Mouse (Mus musculus) brown adipose tissue, adult 24 weeks (tissue): ENCODE measurements around the gene Habp2. TPM values are rescaled to one million over a fixed set of nuclear protein-coding genes. Genes with fewer than 3 reads are reported as not detected.
"Not testable (repeated sequence)": the region's sequence is repeated elsewhere in the genome, so short reads cannot be mapped to it uniquely, and the experiment has no call there.

Experiments used
- H3K27ac ChIP-seq: fragments of 200-500 bp; replicated peaks from 2 replicates; pipeline ENCODE4 v1.5.1; 2012; ENCODE audit warnings: low read depth, mild to moderate bottlenecking, low read length
- H3K4me1 ChIP-seq: fragments of 200-500 bp; 2 replicates; pipeline ENCODE4 v1.6.1; 2012; ENCODE audit warnings: low read length, mixed read lengths; ENCODE audit not compliant: control insufficient read depth, insufficient read depth, insufficient read length
- H3K4me3 ChIP-seq: fragments of 200-500 bp; 2 replicates; pipeline ENCODE4 v1.5.1; 2012; ENCODE audit warnings: low read depth, mild to moderate bottlenecking, low read length, moderate library complexity; ENCODE audit not compliant: insufficient read depth
- polyA plus RNA-seq: library from polyadenylated mRNA; stranded (reverse); fragments of >200 nt; gene quantifications from 2 replicates; pipeline ENCODE4 v1.2.4, GENCODE M21; 2012; ENCODE audit not compliant: missing spikeins, insufficient read depth, insufficient read length

The Habp2 gene
- polyA plus RNA-seq, 1 experiment: not detected

DNA sequence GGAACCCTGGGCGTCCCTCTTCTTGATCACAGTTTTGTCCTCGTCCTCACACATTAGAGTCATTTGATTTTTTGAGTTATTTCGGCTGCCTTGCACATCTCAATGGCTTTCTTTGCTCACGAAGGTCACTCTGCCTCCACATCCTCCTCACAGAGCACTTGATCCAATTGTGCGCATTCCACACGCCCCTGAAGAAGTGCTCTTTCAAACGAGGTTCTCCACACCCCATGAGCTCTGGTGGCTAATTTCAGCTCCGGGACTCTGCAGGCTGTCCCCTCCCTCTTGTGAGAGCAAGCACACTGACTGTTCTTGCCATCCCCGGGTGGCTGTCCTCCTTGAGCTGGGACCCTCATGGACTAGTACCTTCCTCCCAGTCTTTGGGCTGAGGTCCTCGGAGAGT is 38.7 kb downstream of the Habp2 start:
- H3K4me1 ChIP-seq: no peaks in the 10 kb centered on the region
- H3K27ac ChIP-seq: no peak overlapping the region
- H3K4me3 ChIP-seq: no peak overlapping the region

DNA sequence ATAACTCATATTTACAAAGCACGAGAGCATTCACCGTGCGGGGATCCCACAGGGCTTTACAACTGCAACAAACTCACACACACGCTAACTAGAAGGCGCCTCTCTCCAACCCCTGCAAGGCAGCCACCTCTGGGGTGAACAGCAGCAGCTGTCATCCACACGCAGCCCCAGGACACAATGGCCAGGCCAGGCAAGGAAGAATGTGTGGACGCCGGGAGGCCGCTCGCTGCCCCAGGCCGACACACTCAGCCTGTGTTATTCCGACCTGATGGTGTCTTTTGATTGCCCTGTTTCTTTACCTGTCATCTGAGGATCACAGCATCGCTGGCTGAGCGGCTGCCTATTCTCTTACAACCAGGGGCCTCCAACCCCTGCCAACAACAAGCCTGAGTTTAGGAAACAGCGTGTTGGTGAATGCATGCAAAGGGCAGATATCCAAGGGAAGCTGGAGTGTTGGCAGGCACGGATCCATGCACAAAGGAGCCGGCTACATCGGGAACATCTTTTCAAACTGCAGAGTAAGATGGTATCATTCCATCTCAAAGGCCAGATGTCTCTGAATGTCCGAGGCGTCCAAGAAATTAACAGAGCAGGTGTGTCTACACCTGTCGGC is 39.4 kb downstream of the Habp2 start:
- no peak overlapping the region for H3K27ac ChIP-seq
- no peak overlapping the region for H3K4me3 ChIP-seq
- no peaks in the 10 kb centered on the region for H3K4me1 ChIP-seq

DNA sequence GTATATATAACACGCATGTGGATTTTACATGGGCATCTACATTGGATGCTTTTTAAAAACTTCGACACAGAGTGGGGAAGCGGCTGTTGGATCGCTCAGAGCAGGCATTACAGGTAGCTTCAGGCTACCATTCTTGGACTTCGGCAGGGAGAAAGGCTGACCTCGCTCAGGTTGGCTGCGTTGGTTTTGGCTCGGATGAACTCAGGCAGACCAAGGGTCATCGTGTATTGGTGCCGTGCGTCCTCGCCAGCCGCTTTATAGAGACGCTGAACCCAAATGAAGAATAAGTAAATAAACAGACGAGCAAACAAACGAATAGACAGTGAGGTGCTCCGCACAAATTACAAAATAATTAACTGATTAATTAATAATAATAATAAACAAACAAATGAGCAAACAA is 49.4 kb downstream of the Habp2 start:
- Histone ChIP-seq H3K4me1 (no peaks in the 10 kb centered on the region), H3K27ac (no peak overlapping the region), H3K4me3 (no peak overlapping the region)

DNA sequence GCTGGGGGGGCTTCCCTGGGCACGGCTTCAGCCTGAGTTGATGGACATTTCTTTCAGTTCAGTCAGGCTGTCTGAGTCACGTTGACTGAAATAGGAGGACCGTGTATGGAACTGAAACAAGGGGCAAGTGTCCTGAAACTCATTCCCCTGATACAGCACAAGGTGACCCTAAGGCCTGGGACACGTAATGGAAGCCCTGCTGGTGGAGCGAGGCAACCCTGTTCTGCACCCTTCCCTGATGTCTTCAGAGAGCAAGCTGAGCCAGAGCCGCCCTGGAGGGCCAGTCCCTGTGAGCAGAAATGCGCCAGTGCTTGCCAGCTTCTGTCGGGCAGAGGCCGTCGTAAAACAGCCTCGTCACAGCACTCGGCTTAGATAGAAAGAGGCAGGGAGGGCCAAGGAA is 49.9 kb downstream of the Habp2 start:
- no peak overlapping the region for H3K27ac ChIP-seq
- no peaks in the 10 kb centered on the region for H3K4me1 ChIP-seq
- H3K4me3 ChIP-seq: no peak overlapping the region

DNA sequence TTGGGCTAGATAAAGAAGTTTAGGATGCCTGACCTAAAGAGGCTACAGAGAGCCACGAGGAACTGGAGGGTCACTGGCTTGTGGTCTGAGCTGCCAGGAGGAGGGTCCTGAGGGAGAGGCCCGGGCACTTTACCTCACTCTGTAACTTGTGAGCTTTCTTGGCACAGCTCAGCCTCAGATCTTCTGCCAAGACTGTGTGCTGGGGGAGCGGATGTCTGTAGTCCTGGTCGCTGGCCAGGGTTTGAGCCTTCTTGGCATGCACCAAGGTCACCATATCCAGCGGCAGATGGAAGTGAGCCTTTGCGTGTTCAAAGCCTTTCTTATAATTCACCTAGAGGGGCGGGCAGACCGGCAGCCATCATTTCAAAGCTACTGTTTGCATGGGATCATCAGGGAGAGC is 55.1 kb downstream of the Habp2 start:
- no peak overlapping the region for H3K4me3 ChIP-seq
- no peak overlapping the region for H3K27ac ChIP-seq
- H3K4me1 ChIP-seq: no peaks in the 10 kb centered on the region

DNA sequence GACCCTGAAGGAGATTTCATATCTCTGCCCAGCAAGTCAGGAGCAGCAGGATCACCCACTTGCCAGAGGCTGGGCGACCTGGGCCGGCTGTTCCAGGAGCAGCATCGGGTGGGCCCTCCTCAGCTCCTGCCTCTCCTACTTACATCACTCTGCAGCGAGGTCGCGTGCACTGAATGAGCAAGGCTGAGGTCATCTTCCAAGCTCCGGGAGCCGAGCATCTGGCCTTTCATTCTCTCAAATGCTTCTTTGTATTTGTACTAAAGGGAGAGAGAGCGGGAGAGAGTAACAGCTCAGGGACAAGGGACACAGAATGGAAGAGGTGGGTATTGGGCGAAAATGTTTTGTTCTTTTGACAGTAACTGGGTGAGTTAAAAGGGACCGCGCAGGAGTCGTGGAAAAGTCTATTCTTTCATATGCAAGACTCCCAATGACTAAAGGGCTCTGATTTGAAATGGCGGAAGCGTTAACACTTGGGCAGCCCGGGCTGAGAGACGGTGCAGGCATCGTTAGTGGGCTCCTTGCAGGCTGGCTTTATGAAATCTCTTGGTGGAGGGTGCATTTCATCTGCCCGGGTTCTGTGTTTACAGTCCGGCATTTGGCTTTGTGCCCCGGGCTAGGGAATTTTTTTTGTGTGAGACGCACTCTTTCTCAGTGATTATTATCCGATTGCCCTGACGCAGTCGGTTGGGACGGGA is 57.1 kb downstream of the Habp2 start:
- Histone ChIP-seq H3K27ac (no peak overlapping the region), H3K4me1 (no peaks in the 10 kb centered on the region), H3K4me3 (no peak overlapping the region)

DNA sequence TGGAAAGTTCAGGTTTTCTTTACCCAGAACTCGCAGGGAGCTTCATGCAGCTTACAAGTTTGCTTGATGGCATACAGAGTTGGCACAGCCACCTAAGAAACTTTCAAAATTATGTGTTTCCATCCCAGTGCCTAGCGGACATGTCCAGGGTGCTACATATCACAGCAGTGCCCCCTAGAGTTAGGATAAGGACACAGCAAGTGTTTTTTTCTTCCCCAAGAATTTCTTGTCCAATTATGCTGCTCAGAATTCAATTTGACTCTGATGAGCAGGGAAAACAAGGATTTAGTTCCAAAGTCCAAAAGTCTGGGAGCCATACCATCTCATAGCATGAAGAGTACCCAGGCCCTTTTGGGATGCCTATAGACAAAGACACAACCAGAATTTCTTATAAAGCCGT is 59.1 kb downstream of the Habp2 start:
- H3K4me3 ChIP-seq: no peak overlapping the region
- no peaks in the 10 kb centered on the region for H3K4me1 ChIP-seq
- no peak overlapping the region for H3K27ac ChIP-seq

DNA sequence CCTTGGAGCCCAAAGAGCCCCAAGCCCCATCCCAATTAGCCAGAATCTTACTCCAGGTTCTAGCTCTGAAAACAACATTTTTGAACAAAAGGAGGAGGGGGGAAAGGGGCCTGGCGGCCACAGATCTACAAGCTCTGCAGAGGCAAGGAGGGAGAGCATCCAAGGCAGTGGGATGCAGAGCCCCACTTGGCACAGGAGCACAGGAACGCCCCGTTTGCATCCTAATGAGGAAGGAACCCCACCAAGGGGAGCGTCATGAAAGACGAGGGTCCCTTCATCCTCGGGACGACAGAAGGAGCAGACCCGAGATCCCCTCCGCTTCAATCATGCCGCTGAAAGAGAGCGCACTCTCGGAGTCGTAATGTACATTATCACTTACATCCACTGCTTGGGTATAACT is 59.8 kb downstream of the Habp2 start:
- no peak overlapping the region for H3K27ac ChIP-seq
- H3K4me1 ChIP-seq: no peaks in the 10 kb centered on the region

DNA sequence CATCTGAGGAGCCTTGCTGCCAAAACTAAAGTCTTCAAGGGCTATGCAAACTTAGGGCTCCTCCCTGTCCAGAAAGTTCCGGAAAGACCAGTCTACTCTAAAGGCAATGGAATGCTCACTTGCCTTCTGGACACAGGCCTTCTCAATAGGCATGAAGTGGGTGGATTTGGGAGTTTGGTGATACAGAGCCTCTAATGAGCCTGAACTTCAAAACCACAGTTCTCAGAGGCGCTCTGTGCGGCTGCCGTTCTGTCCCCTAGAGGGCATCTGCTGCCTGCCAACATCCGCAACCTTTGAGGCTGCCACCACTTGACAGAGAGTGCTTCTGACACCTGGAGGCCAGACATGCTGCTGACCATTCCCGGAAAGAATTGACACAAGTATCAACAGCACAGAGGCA is 62.4 kb downstream of the Habp2 start:
- Histone ChIP-seq H3K27ac (no peak overlapping the region), H3K4me1 (no peaks in the 10 kb centered on the region), H3K4me3 (no peak overlapping the region)

More for the DNA sequence above, 59.8 kb downstream of the Habp2 start:
- H3K4me3 ChIP-seq: no peak overlapping the region

DNA sequence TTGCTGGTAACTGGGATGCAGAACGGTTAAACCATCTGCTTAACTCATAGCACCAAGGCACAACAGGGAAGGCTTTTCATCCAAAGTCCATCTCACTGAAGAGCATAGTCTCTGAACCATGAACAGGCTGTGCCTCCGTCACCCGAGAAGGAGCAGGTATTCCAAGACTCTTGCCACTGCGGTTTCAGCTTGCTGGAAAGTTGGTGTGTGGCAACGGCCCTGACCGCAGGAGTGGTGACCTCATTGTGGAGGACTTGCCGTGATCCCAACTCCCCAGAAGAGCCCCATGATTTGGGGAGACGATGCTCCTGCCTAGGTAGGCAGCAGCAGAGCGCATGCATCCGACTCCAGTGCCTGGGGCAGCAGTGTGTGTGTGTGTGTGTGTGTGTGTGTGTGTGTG is 66.8 kb downstream of the Habp2 start:
- Histone ChIP-seq H3K4me1 (0 out of 2 replicates have a peak, but pooled peaks cover 2% of the 10 kb centered on the region), H3K27ac (no peak overlapping the region), H3K4me3 (no peak overlapping the region)

DNA sequence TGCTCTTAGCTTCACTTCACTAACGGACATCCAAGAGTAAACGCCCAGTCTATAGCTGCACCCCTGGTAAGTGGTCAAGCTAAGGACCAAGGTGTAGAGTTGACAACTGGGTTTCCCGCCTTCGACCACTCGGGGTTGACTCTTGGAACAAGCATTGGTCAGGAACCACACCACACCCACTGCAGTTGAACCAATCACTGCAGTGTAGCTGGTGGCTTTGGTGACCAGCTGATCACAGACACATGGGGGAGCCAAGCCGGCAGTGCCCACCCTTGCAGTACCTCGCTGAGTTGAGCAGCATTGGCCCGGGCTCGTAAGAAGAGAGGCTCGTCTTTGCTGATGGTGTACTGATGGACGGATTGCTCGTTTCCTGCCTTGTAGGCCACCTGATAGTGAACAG is 68.3 kb downstream of the Habp2 start:
- no peak overlapping the region for H3K4me3 ChIP-seq
- H3K27ac ChIP-seq: no peak overlapping the region
- 0 out of 2 replicates have a peak, but pooled peaks cover 2% of the 10 kb centered on the region for H3K4me1 ChIP-seq

DNA sequence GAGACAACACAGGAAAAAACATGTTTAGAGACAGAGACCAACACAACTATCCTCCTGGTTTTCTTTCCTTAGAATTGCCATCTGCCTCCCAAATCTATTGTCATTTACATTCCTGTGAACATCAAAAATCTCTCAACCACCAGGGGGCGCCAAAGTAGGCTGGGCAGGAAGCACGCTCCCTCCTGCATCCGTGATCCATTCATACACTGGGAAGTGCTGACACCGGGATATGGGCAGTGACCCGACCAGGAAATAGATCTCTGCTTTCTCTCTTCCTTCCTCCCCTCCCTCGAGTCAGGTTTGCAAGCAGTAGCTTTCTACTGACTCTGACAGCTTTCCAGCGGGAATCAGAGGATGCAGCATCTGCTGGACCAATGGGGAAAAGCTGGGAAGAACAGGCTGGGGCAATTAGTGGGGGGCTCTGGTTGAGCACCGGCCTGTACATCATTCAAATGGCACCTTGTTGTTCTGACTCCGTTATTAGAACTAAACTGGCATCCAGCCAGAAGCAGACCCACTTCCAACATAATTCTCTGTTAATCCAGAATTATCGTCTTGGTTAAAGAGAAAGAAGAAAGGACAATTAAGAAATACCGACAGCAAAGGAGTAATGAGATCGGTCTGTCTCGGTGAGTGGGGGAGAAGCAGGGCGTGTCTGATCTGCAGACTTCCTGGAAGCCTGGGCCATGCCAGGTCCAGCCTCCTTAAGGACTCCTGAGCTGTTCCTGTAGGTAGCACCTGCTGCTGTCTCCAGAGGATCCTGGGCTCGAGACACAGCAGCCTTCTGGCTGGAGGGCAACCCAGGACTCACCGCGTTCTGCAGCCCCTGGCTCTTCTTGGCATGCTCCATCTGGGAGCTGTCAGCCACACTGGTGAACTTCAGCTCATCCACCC is 69.8 kb downstream of the Habp2 start:
- 0 out of 2 replicates have a peak, but pooled peaks cover 2% of the 10 kb centered on the region for H3K4me1 ChIP-seq
- H3K4me3 ChIP-seq: peak overlapping the region; percentile 0; the same call in 1 of the 2 replicates
- H3K27ac ChIP-seq: no peak overlapping the region

DNA sequence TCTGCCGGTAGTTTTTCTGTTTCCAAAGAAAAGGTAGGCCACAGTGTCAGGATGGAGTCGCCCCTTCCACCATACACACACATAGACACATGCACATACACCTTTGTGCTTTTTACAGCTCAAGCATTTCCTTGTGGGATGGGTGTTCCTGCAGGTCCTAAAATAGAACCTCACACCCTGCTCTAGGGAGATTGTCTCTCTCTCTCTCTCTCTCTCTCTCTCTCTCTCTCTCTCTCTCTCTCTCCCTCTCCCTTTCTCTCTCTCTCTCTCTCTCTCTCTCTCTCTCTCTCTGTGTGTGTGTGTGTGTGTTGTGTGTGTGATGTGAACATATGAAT is 70.4 kb downstream of the Habp2 start:
- not testable (repeated sequence) for H3K4me1 ChIP-seq, H3K4me3 ChIP-seq, H3K27ac ChIP-seq

DNA sequence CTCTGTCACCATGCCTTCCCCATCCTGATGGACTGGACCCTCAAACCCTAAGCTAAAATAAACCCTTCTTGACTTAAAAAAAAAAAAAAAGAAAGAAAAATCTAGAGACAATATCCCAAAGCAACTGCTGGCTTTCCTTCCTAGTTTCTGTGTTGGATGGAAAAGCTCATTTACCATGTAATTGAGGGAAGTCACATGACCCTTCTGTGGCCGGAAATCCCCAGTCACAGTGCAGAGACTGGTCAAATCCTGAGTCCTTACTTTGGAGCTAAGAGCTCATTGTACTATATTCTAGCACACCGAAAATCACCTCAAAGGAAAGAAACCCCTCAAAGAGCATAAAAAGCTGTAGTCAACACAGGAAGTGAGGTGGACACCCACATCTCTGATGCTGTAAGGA is 72.0 kb downstream of the Habp2 start:
- no peak overlapping the region for H3K4me3 ChIP-seq
- H3K27ac ChIP-seq: no peak overlapping the region
- 0 out of 2 replicates have a peak, but pooled peaks cover 2% of the 10 kb centered on the region for H3K4me1 ChIP-seq

DNA sequence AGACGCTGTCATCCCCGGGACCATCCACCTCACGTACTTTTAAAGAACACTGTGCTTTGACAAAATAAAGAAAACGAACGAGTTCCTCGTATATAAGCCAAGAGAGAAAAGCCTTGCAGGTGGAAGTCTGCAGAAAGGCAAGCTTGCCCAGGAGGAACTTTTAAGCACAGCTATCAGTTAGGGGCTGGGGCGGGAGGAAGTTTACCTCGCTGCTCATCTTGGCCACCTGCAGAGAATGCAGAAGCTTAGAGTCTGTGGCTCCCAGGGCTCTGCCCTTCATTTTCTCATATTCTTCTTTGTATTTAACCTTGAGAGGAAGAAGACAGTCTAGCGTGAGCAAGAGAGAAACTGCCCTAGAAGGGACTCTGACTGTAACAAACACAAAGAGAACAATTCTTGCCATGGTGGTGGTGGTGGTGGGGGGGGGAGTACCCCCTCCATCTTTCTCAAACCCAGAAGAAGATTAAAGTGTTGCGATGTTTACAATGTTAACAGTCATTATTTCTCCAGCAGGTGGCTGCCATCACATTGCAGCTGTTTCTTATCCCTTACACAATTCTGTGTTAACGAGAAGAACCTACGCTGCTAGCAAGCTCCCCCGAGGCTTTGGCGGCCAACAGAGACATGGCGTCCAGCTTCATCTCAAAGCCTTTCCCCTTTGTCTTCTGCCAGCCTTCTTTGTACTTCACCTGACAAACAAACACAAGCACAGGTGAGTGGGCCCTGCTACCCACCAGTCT is 77.0 kb downstream of the Habp2 start:
- H3K4me1 ChIP-seq: no peaks in the 10 kb centered on the region; the same call in 1 of the 2 replicates
- no peak overlapping the region for H3K4me3 ChIP-seq
- no peak overlapping the region for H3K27ac ChIP-seq
